Mouse (Mus musculus): ENCODE measurements around the gene Cacng5.

DNA sequence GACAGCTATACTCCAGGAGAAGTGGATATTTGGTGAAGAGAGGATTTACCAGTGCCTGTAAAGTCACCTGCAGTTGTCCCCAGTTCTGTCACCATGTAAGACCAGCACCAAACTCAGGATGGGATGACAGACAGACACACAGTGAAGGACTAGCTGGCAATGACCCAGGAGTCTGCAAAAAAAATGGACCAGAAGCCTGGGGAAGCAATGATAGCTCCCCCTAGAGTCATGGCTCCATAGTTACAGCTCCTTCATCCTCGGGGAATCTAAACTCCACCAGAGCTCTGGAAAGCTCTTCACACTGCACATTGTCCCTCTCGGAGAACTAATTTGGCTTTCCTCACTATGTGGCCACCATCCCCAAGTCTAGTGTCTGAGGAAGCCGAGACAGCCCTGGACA is 1.5 kb downstream of the Cacng5 start:
- TF ChIP-seq CTCF (IDR thresholded peaks at IDR 0.05; ENCODE audit: insufficient read depth, low read depth, low read length) (no peak), POLR2A (IDR thresholded peaks at IDR 0.05; ENCODE audit: insufficient read depth, low read depth, low read length) (no peak)
